In genomic region chr14:117938554-117938953, GRCm38 (mm10) we compare ENCODE assay signal across 9 mouse cellular contexts.
DNase-seq lines count a peak whose midpoint lies in the region; ATAC-seq and TF ChIP-seq lines count a peak whose summit lies in the region.
"Had no signal": no experiment of that assay in that cellular context is flagged by ENCODE, and none has a peak within 500 bp of the region (broad histone marks: within the 10 kb centered on the region; RNA-seq: fewer than 3 reads in every experiment).

No protein-coding gene starts in this region.

- peak; percentile 64 for TF ChIP-seq CTCF in hindbrain, postnatal 0 days (IDR thresholded peaks at IDR 0.05; ENCODE audit: low read depth)

- peak; percentile 30 for DNase-seq in liver
- peak; percentile 46 for DNase-seq in Muller cell, postnatal 12 days (ENCODE audit: inconsistent ontology term)
- peak; percentile 60 for DNase-seq in brain, adult 2 months (ENCODE audit: low read depth, low spot score)
- DNase-seq in hindbrain, postnatal 0 days (ENCODE audit: low spot score), result peak; percentile 65
- peak; percentile 23 for DNase-seq in naive thymus-derived CD4-positive, alpha-beta T cell, adult 2 months (ENCODE audit: low read depth)

- no peaks in the 10 kb centered on the region for H3K4me1 ChIP-seq in liver, embryonic 12.5 days
- no peaks in the 10 kb centered on the region for H3K4me1 ChIP-seq in hindbrain, postnatal 0 days (ENCODE audit: insufficient read depth, low read length)

- H3K27me3 ChIP-seq in liver, embryonic 12.5 days (replicated peaks), result no peaks in the 10 kb centered on the region
- H3K27me3 ChIP-seq in hindbrain, postnatal 0 days (ENCODE audit: insufficient read depth, low read length), result no peaks in the 10 kb centered on the region
- H3K27me3 ChIP-seq: embryonic facial prominence, embryonic 12.5 days had no signal

- no peak overlapping the region for H3K27ac ChIP-seq in liver, embryonic 12.5 days
- H3K27ac ChIP-seq in hindbrain, postnatal 0 days, result no peak overlapping the region
- H3K27ac ChIP-seq: embryonic facial prominence, embryonic 12.5 days had no signal

- H3K9me3 ChIP-seq in liver, embryonic 12.5 days (replicated peaks), result no peaks in the 10 kb centered on the region; the same call in 1 of the 2 replicates
- no peaks in the 10 kb centered on the region for H3K9me3 ChIP-seq in hindbrain, postnatal 0 days (ENCODE audit: low read length)
- H3K9me3 ChIP-seq: embryonic facial prominence, embryonic 12.5 days had no signal

- no peak for ATAC-seq in liver, embryonic 12.5 days
- ATAC-seq in hindbrain, postnatal 0 days, result no peak
- no peak for ATAC-seq in monocyte, adult 5-6 weeks (replicated peaks; ENCODE audit: insufficient number of reproducible peaks, low FRiP score, low TSS enrichment, poor library complexity, severe bottlenecking)
- ATAC-seq in inflammation-experienced regulatory T-cells, adult 6 months, result no peak

- no peaks in the 10 kb centered on the region for H3K36me3 ChIP-seq in liver, embryonic 12.5 days
- H3K36me3 ChIP-seq in hindbrain, postnatal 0 days (ENCODE audit: insufficient read depth, low read length), result no peaks in the 10 kb centered on the region
- H3K36me3 ChIP-seq: embryonic facial prominence, embryonic 12.5 days had no signal

- no peak overlapping the region for H3K9ac ChIP-seq in liver, embryonic 12.5 days
- H3K9ac ChIP-seq in hindbrain, postnatal 0 days (replicated peaks; ENCODE audit: low read length), result no peak overlapping the region
- H3K9ac ChIP-seq: embryonic facial prominence, embryonic 12.5 days had no signal

- H3K4me2 ChIP-seq in liver, embryonic 12.5 days, result no peak overlapping the region
- no peak overlapping the region for H3K4me2 ChIP-seq in hindbrain, postnatal 0 days (ENCODE audit: low read depth, low read length)
- H3K4me2 ChIP-seq: embryonic facial prominence, embryonic 12.5 days had no signal

- no peak overlapping the region for H3K4me3 ChIP-seq in liver, embryonic 12.5 days
- no peak overlapping the region for H3K4me3 ChIP-seq in hindbrain, postnatal 0 days (ENCODE audit: low read length)
- H3K4me3 ChIP-seq: embryonic facial prominence, embryonic 12.5 days had no signal

- 38% methylated on average over 2 of the region's 2 CpGs for WGBS in liver, embryonic 12.5 days (ENCODE audit: insufficient replicate concordance)
- 26% methylated on average over 2 of the region's 2 CpGs for WGBS in hindbrain, postnatal 0 days
